ENCODE assay signal across 11 mouse cellular contexts in genomic region chr6:85132794-85133193, GRCm38 (mm10). TPM values are rescaled to one million over a fixed set of nuclear protein-coding genes. Genes with fewer than 3 reads are reported as not detected.
DNase-seq lines count a peak whose midpoint lies in the region; ATAC-seq and TF ChIP-seq lines count a peak whose summit lies in the region.
"Not testable (repeated sequence)": the region's sequence is repeated elsewhere in the genome, so short reads cannot be mapped to it uniquely, and the experiment has no call there.
"Had no signal": no experiment of that assay in that cellular context is flagged by ENCODE, and none has a peak within 500 bp of the region (broad histone marks: within the 10 kb centered on the region; RNA-seq: fewer than 3 reads in every experiment).

No protein-coding gene starts in this region.

- not testable (repeated sequence) for TF ChIP-seq POLR2A in lung, adult 2 months (IDR thresholded peaks at IDR 0.05; ENCODE audit: borderline replicate concordance, extremely low read depth, low read depth, low read length)

- not testable (repeated sequence) for H3K4me3 ChIP-seq in hindbrain, embryonic 11.5 days (ENCODE audit: low read depth, low read length); layer of hippocampus, adult 2 months; lung, adult 2 months (replicated peaks; ENCODE audit: extremely low read depth, low read depth, low read length)

- not testable (repeated sequence) for ATAC-seq in hindbrain, embryonic 11.5 days (ENCODE audit: low FRiP score)

- H3K27ac ChIP-seq in hindbrain, embryonic 11.5 days (ENCODE audit: low read depth, low read length); layer of hippocampus, adult 2 months: not testable (repeated sequence)

- peak; percentile 78 for TF ChIP-seq CTCF in layer of hippocampus, adult 2 months (conservative IDR thresholded peaks at IDR 0.05)
- TF ChIP-seq CTCF in lung, adult 2 months (IDR thresholded peaks at IDR 0.05; ENCODE audit: insufficient read depth, low read length), result peak; percentile 32

- H3K27me3 ChIP-seq in hindbrain, embryonic 11.5 days (ENCODE audit: control insufficient read depth, insufficient read depth, low read length), result not testable (repeated sequence)

- H3K36me3 ChIP-seq in hindbrain, embryonic 11.5 days (ENCODE audit: control insufficient read depth, insufficient read depth, low read length), result not testable (repeated sequence)

- not testable (repeated sequence) for H3K9ac ChIP-seq in hindbrain, embryonic 11.5 days (ENCODE audit: low read depth, low read length)

- H3K4me2 ChIP-seq in hindbrain, embryonic 11.5 days (replicated peaks; ENCODE audit: low read depth, low read length), result not testable (repeated sequence)

- WGBS in hindbrain, embryonic 11.5 days, result 37% methylated on average over 3 of the region's 3 CpGs
- 44% methylated on average over 3 of the region's 3 CpGs for WGBS in lung, adult 2 months

- H3K4me1 ChIP-seq in hindbrain, embryonic 11.5 days (replicated peaks; ENCODE audit: control insufficient read depth, insufficient read depth, low read length); lung, adult 2 months (ENCODE audit: control insufficient read depth, insufficient read depth, low read length): not testable (repeated sequence)

- not testable (repeated sequence) for H3K9me3 ChIP-seq in hindbrain, embryonic 11.5 days (ENCODE audit: control insufficient read depth, low read length)

- DNase-seq in ES-CJ7 (ENCODE audit: low read depth, low spot score), result peak; percentile 73
- DNase-seq in adrenal gland, postnatal 36 days, result peak; percentile 36 to 50
- DNase-seq in embryo, embryonic 11 days, result peak; percentile 41
- peak; percentile 33 for DNase-seq in hindbrain, embryonic 11.5 days (ENCODE audit: low spot score)
- DNase-seq in layer of hippocampus, adult 2 months (ENCODE audit: low spot score in 2 of 2); lung, adult 2 months: not testable (repeated sequence)
- peak; percentile 40 for DNase-seq in retina, postnatal 1 day
- DNase-seq in thymus, postnatal 14 days, result peak; percentile 57

RNA-seq across cellular contexts. Expression of gene Spr, which starts 4.8 kb away (rescaled TPM):
- 10 to 100 TPM; 57.5 to 85.7 TPM for total RNA-seq in adrenal gland, postnatal 36 days (2021)
- polyA plus RNA-seq in hindbrain, embryonic 11.5 days (2014; fragmentation: Nextera tagmentation; extraction: Ambion mirVana), result 42.8 and 52.0 TPM in 2 replicates
- total RNA-seq in layer of hippocampus, adult 2 months (2021), result 10 to 100 TPM; 44.5 to 48.2 TPM
- polyA plus RNA-seq in lung, adult 2 months (2012; rRNA removed), result 33.2 and 33.6 TPM in 2 replicates

RNA-seq across cellular contexts. Expression of gene Emx1, which starts 54.4 kb away (rescaled TPM):
- total RNA-seq in adrenal gland, postnatal 36 days (2021), result not detected
- 0.13 TPM in 1 of 2 replicates, not detected in the other for polyA plus RNA-seq in hindbrain, embryonic 11.5 days (2014; fragmentation: Nextera tagmentation; extraction: Ambion mirVana)
- 10 to 100 TPM; 15.9 to 20.2 TPM for total RNA-seq in layer of hippocampus, adult 2 months (2021)
- polyA plus RNA-seq in lung, adult 2 months (2012; rRNA removed), result not detected in 2 replicates
- total RNA-seq: gastrocnemius, adult 8-10 months had no signal
- polyA plus RNA-seq: heart, embryonic 13.5 days; intestine, embryonic 15.5 days had no signal

Comparison
In these comparisons a context has a peak if more than half of its experiments do, and no peak if none do; other contexts are left out.
1. RNA of gene Emx1, which starts 54.4 kb away (total RNA-seq): 15.9 to 20.2 TPM in layer of hippocampus, adult 2 months; not detected in adrenal gland, postnatal 36 days; every median in the first group is over 10 times any median in the second.